11 mouse cellular contexts compared by ENCODE assay signal in genomic region chr3:28401335-28401734, GRCm38 (mm10).
DNase-seq lines count a peak whose midpoint lies in the region; ATAC-seq and TF ChIP-seq lines count a peak whose summit lies in the region.
"Had no signal": no experiment of that assay in that cellular context is flagged by ENCODE, and none has a peak within 500 bp of the region (broad histone marks: within the 10 kb centered on the region; RNA-seq: fewer than 3 reads in every experiment).

No protein-coding gene starts in this region.

- H3K27ac ChIP-seq in liver, embryonic 12.5 days, result 0 out of 2 replicates have a peak overlapping the region, but pooled peaks have one; percentile 5
- no peak overlapping the region for H3K27ac ChIP-seq in liver, postnatal 0 days (ENCODE audit: low read depth)
- H3K27ac ChIP-seq in heart, embryonic 12.5 days (ENCODE audit: poor library complexity, severe bottlenecking), result peak overlapping the region; percentile 54; the same call in 1 of the 2 replicates
- peak overlapping the region; percentile 65; the same call in 1 of the 2 replicates for H3K27ac ChIP-seq in midbrain, postnatal 0 days (ENCODE audit: low read depth, low read length)
- no peak overlapping the region for H3K27ac ChIP-seq in limb, embryonic 10.5 days
- H3K27ac ChIP-seq: forebrain, embryonic 13.5 days had no signal

- H3K4me1 ChIP-seq in liver, embryonic 12.5 days, result peaks cover 39% of the 10 kb centered on the region
- no peaks in the 10 kb centered on the region for H3K4me1 ChIP-seq in liver, postnatal 0 days (ENCODE audit: insufficient read depth)
- peaks cover 25% of the 10 kb centered on the region for H3K4me1 ChIP-seq in heart, embryonic 12.5 days (replicated peaks)
- peaks cover 13% of the 10 kb centered on the region for H3K4me1 ChIP-seq in midbrain, postnatal 0 days (ENCODE audit: insufficient read depth, low read length)
- H3K4me1 ChIP-seq in limb, embryonic 10.5 days, result no peaks in the 10 kb centered on the region

- peak; percentile 32 to 37 for DNase-seq in cerebellum, adult 18-20 months
- no peak for DNase-seq in cerebellum, adult 9-10 months
- DNase-seq in liver, postnatal 0 days, result no peak
- DNase-seq in midbrain, postnatal 0 days (ENCODE audit: low spot score), result peak; percentile 31
- DNase-seq in limb, embryonic 10.5 days (ENCODE audit: low spot score), result no peak
- no peak for DNase-seq in left cerebral cortex, postnatal 25 days (ENCODE audit: low spot score in 2 of 2)
- DNase-seq: kidney, postnatal 10 days; lung, adult 18-20 months had no signal

- H3K9ac ChIP-seq in liver, embryonic 12.5 days, result no peak overlapping the region
- no peak overlapping the region for H3K9ac ChIP-seq in liver, postnatal 0 days (replicated peaks)
- no peak overlapping the region for H3K9ac ChIP-seq in heart, embryonic 12.5 days
- no peak overlapping the region for H3K9ac ChIP-seq in midbrain, postnatal 0 days (replicated peaks; ENCODE audit: low read length, poor library complexity, severe bottlenecking)
- H3K9ac ChIP-seq: forebrain, embryonic 13.5 days had no signal

- no peak for TF ChIP-seq EP300 in liver, postnatal 0 days (IDR thresholded peaks at IDR 0.05; ENCODE audit: low read depth)

- TF ChIP-seq CTCF in liver, postnatal 0 days (IDR thresholded peaks at IDR 0.05; ENCODE audit: low read depth), result no peak
- TF ChIP-seq CTCF in midbrain, postnatal 0 days (IDR thresholded peaks at IDR 0.05), result no peak

- H3K27me3 ChIP-seq in liver, embryonic 12.5 days (replicated peaks), result no peaks in the 10 kb centered on the region
- H3K27me3 ChIP-seq in liver, postnatal 0 days (ENCODE audit: insufficient read depth, low read length), result no peaks in the 10 kb centered on the region
- no peaks in the 10 kb centered on the region for H3K27me3 ChIP-seq in heart, embryonic 12.5 days (replicated peaks)
- no peaks in the 10 kb centered on the region for H3K27me3 ChIP-seq in midbrain, postnatal 0 days (ENCODE audit: insufficient read depth, low read length)
- no peaks in the 10 kb centered on the region for H3K27me3 ChIP-seq in limb, embryonic 10.5 days (ENCODE audit: low read depth, poor library complexity, severe bottlenecking)
- H3K27me3 ChIP-seq: forebrain, embryonic 13.5 days had no signal

- no peaks in the 10 kb centered on the region for H3K9me3 ChIP-seq in liver, embryonic 12.5 days (replicated peaks)
- H3K9me3 ChIP-seq in liver, postnatal 0 days (ENCODE audit: low read length), result no peaks in the 10 kb centered on the region
- no peaks in the 10 kb centered on the region for H3K9me3 ChIP-seq in heart, embryonic 12.5 days (replicated peaks)
- H3K9me3 ChIP-seq in midbrain, postnatal 0 days (ENCODE audit: low read length), result no peaks in the 10 kb centered on the region
- H3K9me3 ChIP-seq in limb, embryonic 10.5 days (replicated peaks), result no peaks in the 10 kb centered on the region
- H3K9me3 ChIP-seq: forebrain, embryonic 13.5 days had no signal

- intact Hi-C loops in left cerebral cortex, postnatal 25 days (cut with DNase I), result loop anchor here (10.0 kb wide), 1 partner anchor 123 kb away; no protein-coding TSS in a partner anchor

- WGBS in liver, embryonic 12.5 days (ENCODE audit: insufficient replicate concordance), result 78% methylated on average over 9 of the region's 9 CpGs
- WGBS in liver, postnatal 0 days (ENCODE audit: insufficient replicate concordance), result 68% methylated on average over 9 of the region's 9 CpGs
- WGBS in heart, embryonic 12.5 days, result 58% methylated on average over 9 of the region's 9 CpGs
- WGBS in midbrain, postnatal 0 days, result 65% methylated on average over 9 of the region's 9 CpGs
- 83% methylated on average over 9 of the region's 9 CpGs for WGBS in limb, embryonic 10.5 days

- no peak for ATAC-seq in liver, embryonic 12.5 days
- ATAC-seq in liver, postnatal 0 days, result no peak
- ATAC-seq in heart, embryonic 12.5 days (ENCODE audit: insufficient number of reproducible peaks, low FRiP score), result no peak
- ATAC-seq in midbrain, postnatal 0 days (ENCODE audit: low FRiP score), result no peak

- no peak overlapping the region for H3K4me3 ChIP-seq in liver, embryonic 12.5 days
- H3K4me3 ChIP-seq in liver, postnatal 0 days (ENCODE audit: low read depth, low read length), result no peak overlapping the region
- H3K4me3 ChIP-seq in heart, embryonic 12.5 days, result no peak overlapping the region
- H3K4me3 ChIP-seq in midbrain, postnatal 0 days (ENCODE audit: low read depth, low read length), result no peak overlapping the region
- H3K4me3 ChIP-seq in limb, embryonic 10.5 days, result no peak overlapping the region
- H3K4me3 ChIP-seq: forebrain, embryonic 13.5 days had no signal

- H3K4me2 ChIP-seq in liver, embryonic 12.5 days, result no peak overlapping the region
- no peak overlapping the region for H3K4me2 ChIP-seq in liver, postnatal 0 days (ENCODE audit: low read depth, low read length)
- no peak overlapping the region for H3K4me2 ChIP-seq in heart, embryonic 12.5 days
- no peak overlapping the region for H3K4me2 ChIP-seq in midbrain, postnatal 0 days (ENCODE audit: low read depth, low read length, poor library complexity, severe bottlenecking)
- H3K4me2 ChIP-seq: forebrain, embryonic 13.5 days had no signal

- no peaks in the 10 kb centered on the region for H3K36me3 ChIP-seq in liver, embryonic 12.5 days
- H3K36me3 ChIP-seq in liver, postnatal 0 days (replicated peaks; ENCODE audit: insufficient read depth, low read length), result no peaks in the 10 kb centered on the region
- H3K36me3 ChIP-seq in heart, embryonic 12.5 days, result no peaks in the 10 kb centered on the region
- H3K36me3 ChIP-seq in midbrain, postnatal 0 days (ENCODE audit: insufficient read depth, low read length), result no peaks in the 10 kb centered on the region
- no peaks in the 10 kb centered on the region for H3K36me3 ChIP-seq in limb, embryonic 10.5 days

Comparison
In these comparisons a context has a peak if more than half of its experiments do, and no peak if none do; other contexts are left out.
1. DNase-seq: peak in cerebellum, adult 18-20 months (2 of 2) and midbrain, postnatal 0 days (single experiment); none in cerebellum, adult 9-10 months (single experiment), liver, postnatal 0 days (single experiment), limb, embryonic 10.5 days (single experiment) and left cerebral cortex, postnatal 25 days (0 of 2).
2. H3K27ac ChIP-seq: peak in liver, embryonic 12.5 days (single experiment), heart, embryonic 12.5 days (single experiment) and midbrain, postnatal 0 days (single experiment); none in liver, postnatal 0 days (single experiment) and limb, embryonic 10.5 days (single experiment).